Mouse (Mus musculus) lung, postnatal 0 days (tissue): Measurements from ENCODE around the gene Aaas. TPM values are rescaled to one million over a fixed set of nuclear protein-coding genes. Genes with fewer than 3 reads are reported as not detected.
A peak's percentile ranks its signal among the peaks of the same experiment; 100 is the strongest.

Experiments used
- ATAC-seq: fragments of 200-750 bp; cut with Nextera tagmentation; 2 replicates; pipeline ENCODE4 v1.8.0; 2017; ENCODE audit warnings: moderate library complexity
- DNase-seq: peaks from one replicate; pipeline ENCODE4 v3.0.0-alpha.2; 2016; ENCODE audit warnings: low spot score
- H3K27ac ChIP-seq: fragments of 300-500 bp; sonication (generic); 2 replicates; pipeline ENCODE4 v1.5.1; 2014; ENCODE audit warnings: antibody characterized with exemption, mild to moderate bottlenecking, low read length, mixed read lengths
- H3K27me3 ChIP-seq: fragments of 300-500 bp; sonication (generic); replicated peaks from 2 replicates; pipeline ENCODE4 v1.6.1; 2014; ENCODE audit warnings: low read length, mixed read lengths; ENCODE audit not compliant: insufficient read depth
- H3K36me3 ChIP-seq: fragments of 300-500 bp; sonication (generic); 2 replicates; pipeline ENCODE4 v1.6.1; 2014; ENCODE audit warnings: low read length, mixed read lengths; ENCODE audit not compliant: insufficient read depth
- H3K4me1 ChIP-seq: fragments of 300-500 bp; sonication (generic); 2 replicates; pipeline ENCODE4 v1.6.1; 2014; ENCODE audit warnings: antibody characterized with exemption, low read depth, low read length, mixed read lengths; ENCODE audit not compliant: insufficient read depth
- H3K4me2 ChIP-seq: fragments of 300-500 bp; sonication (generic); replicated peaks from 2 replicates; pipeline ENCODE4 v1.6.1; 2014; ENCODE audit warnings: low read depth, mild to moderate bottlenecking, low read length, moderate library complexity, mixed read lengths
- H3K4me3 ChIP-seq: fragments of 300-500 bp; sonication (generic); 2 replicates; pipeline ENCODE4 v1.5.1; 2014; ENCODE audit warnings: low read depth, low read length
- H3K9ac ChIP-seq: fragments of 300-500 bp; sonication (generic); replicated peaks from 2 replicates; pipeline ENCODE4 v1.6.1; 2014; ENCODE audit warnings: low read depth, mild to moderate bottlenecking
- H3K9me3 ChIP-seq: fragments of 300-500 bp; sonication (generic); 2 replicates; pipeline ENCODE4 v1.6.1; 2016; ENCODE audit warnings: low read length, mixed read lengths
- CTCF ChIP-seq: IDR thresholded peaks from 2 replicates; pipeline ENCODE4 v1.5.1; 2016; ENCODE audit warnings: antibody characterized with exemption, mild to moderate bottlenecking
- EP300 ChIP-seq: IDR thresholded peaks from 2 replicates; pipeline ENCODE4 v1.6.1; 2016; ENCODE audit warnings: antibody characterized with exemption, mild to moderate bottlenecking, control low read depth
- WGBS: fragments of 180-500 bp; shearing (Covaris S2); extraction: QIAGEN DNeasy Blood & Tissue Kit; methylation state at CpG from one replicate; pipeline ENCODE4 v1.1.7; 2014; 5-methylcytosine and 5-hydroxymethylcytosine counted together
- polyA plus RNA-seq: library from polyadenylated mRNA; unstranded; fragments of >200 nt; fragmentation: Nextera tagmentation; extraction: Ambion mirVana; gene quantifications from 2 replicates; pipeline ENCODE4 v1.2.1, GENCODE M21; 2015

The Aaas gene
- polyA plus RNA-seq, 1 experiment from 2014 or later: 16.2 TPM

DNA sequence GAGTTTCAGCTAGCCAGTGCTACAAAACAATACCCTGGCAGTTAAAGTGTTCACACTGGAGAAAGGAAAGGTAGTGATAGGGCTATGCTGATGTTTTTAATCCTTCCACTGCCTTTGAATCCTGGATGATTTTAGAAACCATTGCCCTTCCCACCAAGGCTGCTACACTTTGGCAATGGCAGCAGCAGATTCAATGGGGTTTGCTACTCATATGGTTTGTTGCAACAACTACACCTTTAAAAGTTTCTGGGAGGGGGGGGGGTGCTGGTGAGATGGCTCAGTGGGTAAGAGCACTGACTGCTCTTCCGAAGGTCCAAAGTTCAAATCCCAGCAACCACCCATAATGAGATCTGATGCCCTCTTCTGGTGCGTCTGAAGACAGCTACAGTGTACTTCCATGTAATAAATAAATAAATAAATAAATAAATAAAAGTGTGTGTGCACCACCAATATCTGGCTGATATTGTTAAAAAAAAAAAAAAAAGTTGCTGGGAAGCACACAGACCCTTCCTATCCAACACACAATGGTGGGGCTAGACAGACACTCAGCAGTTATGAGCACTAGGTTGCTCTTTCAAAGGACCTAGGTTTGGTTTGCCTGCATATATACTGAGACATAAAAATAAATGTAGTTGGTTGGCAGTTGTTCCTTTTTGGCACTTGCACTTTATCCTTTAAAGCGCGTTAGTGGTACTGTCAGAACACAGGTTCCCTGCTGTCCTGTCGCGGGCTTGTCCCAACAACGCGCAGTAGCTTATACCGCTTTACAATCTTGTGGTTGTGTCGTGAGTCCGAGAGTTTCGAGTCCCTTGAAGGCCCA lies 25.7 kb downstream of the Aaas start:
- 80% methylated on average over 12 of the region's 12 CpGs for WGBS
- Histone ChIP-seq H3K4me2 (0 out of 2 replicates have a peak overlapping the region, but pooled peaks have one; percentile 3), H3K36me3 (peaks cover 2% of the 10 kb centered on the region; the same call in 1 of the 2 replicates), H3K9me3 (no peaks in the 10 kb centered on the region), H3K27me3 (no peaks in the 10 kb centered on the region), H3K27ac (no peak overlapping the region), H3K9ac (no peak overlapping the region), H3K4me3 (no peak overlapping the region), H3K4me1 (no peaks in the 10 kb centered on the region; the same call in 1 of the 2 replicates)
- no peak for DNase-seq
- TF ChIP-seq EP300: no peak
- TF ChIP-seq CTCF: no peak
- no peak for ATAC-seq

DNA sequence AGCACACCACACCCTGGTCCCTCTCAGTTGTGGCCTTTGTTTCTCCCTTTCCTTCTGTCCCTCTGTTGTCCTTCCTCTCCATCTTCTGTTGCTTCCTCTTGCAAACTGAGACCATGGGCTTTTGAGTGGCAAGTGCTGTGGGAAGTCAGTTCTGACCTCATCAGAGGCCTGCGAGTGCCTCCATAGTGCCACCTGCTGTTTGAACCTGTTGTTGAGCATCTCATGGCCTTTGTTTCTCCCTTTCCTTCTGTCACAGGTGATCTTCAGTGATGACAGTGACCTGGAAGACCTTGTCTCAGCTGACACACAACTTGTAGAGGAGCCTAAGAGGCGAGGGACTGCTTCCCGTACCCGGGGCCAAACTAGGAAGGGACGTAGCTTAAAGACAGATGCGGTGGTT lies 34.3 kb downstream of the Aaas start:
- WGBS: 88% methylated on average over 6 of the region's 6 CpGs
- DNase-seq: peak; percentile 82
- H3K36me3 ChIP-seq: no peaks in the 10 kb centered on the region; the same call in 1 of the 2 replicates
- H3K27ac ChIP-seq: no peak overlapping the region
- H3K4me3 ChIP-seq: no peak overlapping the region
- no peaks in the 10 kb centered on the region for H3K27me3 ChIP-seq
- H3K4me2 ChIP-seq: no peak overlapping the region
- H3K9me3 ChIP-seq: no peaks in the 10 kb centered on the region
- TF ChIP-seq CTCF (peak; percentile 89), EP300 (no peak)
- peak; percentile 49; the same call in 1 of the 2 replicates for ATAC-seq
- no peak overlapping the region for H3K9ac ChIP-seq
- no peaks in the 10 kb centered on the region for H3K4me1 ChIP-seq

DNA sequence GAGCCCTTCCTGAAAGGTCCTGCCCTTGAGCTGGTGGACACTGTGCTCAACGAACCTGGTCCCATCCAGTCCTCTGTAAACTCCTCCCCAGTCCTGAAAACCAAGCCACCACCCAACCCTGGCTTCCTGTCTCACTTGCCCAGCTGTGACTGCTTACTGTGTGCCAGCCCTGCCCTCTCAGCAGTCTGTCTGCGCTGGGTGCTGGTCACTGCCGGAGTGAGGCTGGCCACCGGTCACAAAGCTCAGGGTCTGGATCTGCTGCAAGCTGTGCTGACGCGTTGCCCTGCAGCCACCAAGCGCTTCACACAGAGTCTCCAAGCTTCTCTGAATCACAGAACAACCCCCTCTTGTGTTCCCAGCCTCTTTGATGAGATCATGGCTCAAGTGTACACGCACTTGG lies 35.3 kb downstream of the Aaas start:
- Histone ChIP-seq H3K36me3 (no peaks in the 10 kb centered on the region; the same call in 1 of the 2 replicates), H3K9ac (no peak overlapping the region)

DNA sequence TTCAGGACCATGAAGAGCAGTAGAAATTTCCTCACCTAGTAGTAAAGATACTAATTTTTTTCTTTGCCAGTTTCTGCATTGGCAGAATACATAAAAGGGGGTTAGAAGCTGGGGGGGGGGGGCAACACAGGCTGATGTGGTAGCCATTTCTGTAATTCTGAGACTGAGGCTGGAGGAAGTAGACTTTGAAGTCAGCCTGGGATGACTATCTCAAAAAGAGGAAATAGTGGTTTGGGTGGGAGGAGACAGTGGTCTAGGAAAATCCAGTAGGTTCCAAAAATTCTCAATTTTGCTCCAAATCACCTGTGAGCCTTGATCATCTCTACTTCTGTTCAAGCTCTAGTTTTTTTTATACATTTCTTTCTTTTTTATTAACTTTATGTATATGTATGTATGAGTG lies 39.1 kb downstream of the Aaas start:
- H3K9ac ChIP-seq: no peak overlapping the region
- no peak overlapping the region for H3K27ac ChIP-seq

More for the DNA sequence above, 35.3 kb downstream of the Aaas start:
- no peak overlapping the region for H3K4me2 ChIP-seq
- H3K4me1 ChIP-seq: no peaks in the 10 kb centered on the region
- no peak overlapping the region for H3K4me3 ChIP-seq
- H3K9me3 ChIP-seq: no peaks in the 10 kb centered on the region
- DNase-seq (peak; percentile 35), ATAC-seq (peak; percentile 17; the same call in 1 of the 2 replicates)
- TF ChIP-seq CTCF: no peak
- TF ChIP-seq EP300: no peak
- 76% methylated on average over 8 of the region's 8 CpGs for WGBS
- no peaks in the 10 kb centered on the region for H3K27me3 ChIP-seq
- no peak overlapping the region for H3K27ac ChIP-seq

DNA sequence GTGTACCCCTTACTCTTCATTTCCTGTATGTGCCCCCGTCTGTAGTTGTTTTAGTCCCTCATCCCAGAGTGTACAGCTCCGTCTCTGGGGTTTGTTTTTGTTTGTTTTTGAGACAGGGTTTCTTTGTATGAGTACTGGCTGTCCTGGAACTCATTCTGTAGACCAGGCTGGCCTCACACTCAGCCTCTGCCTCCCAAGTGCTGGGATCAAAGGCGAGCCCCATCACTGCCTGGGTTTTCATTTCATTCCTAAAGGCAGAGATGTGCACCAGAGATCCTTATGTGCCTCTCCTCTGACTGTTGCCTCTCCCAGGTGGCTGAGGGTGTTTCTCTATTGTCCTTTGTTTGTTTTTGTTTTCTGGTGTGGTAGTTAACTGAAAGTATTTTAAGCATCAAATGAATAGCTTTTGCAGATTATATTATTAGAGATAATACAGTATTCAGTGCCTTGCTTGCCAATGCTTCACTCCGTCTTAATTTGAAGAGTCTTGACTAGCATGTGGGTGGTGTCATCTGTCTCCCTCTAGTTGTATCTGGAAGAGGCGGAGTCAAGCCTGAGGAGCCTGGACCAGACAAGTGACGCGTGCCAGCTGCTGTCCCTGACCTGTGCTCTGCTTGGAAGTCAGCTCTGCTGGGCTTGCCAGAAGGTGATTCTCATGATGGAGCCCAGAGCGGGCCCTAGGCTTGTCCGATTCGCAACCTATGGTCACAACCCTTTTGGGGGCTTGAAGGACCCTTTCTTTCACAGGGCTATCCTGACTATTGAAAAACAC lies 40.3 kb downstream of the Aaas start:
- ATAC-seq (peak; percentile 92), DNase-seq (peak; percentile 91)
- no peaks in the 10 kb centered on the region; the same call in 1 of the 2 replicates for H3K36me3 ChIP-seq
- no peaks in the 10 kb centered on the region for H3K9me3 ChIP-seq
- H3K4me2 ChIP-seq: no peak overlapping the region
- H3K4me1 ChIP-seq: no peaks in the 10 kb centered on the region
- H3K27ac ChIP-seq: peak overlapping the region; percentile 26; the same call in 1 of the 2 replicates
- no peaks in the 10 kb centered on the region for H3K27me3 ChIP-seq
- H3K4me3 ChIP-seq: no peak overlapping the region
- TF ChIP-seq CTCF: no peak
- TF ChIP-seq EP300: no peak
- no peak overlapping the region for H3K9ac ChIP-seq
- 58% methylated on average over 10 of the region's 10 CpGs for WGBS

More for the DNA sequence above, 39.1 kb downstream of the Aaas start:
- no peak for DNase-seq
- Histone ChIP-seq H3K4me2 (no peak overlapping the region), H3K9me3 (no peaks in the 10 kb centered on the region), H3K4me3 (no peak overlapping the region), H3K36me3 (no peaks in the 10 kb centered on the region; the same call in 1 of the 2 replicates), H3K27me3 (no peaks in the 10 kb centered on the region), H3K4me1 (no peaks in the 10 kb centered on the region)
- no peak for ATAC-seq
- TF ChIP-seq EP300: no peak
- TF ChIP-seq CTCF: no peak

DNA sequence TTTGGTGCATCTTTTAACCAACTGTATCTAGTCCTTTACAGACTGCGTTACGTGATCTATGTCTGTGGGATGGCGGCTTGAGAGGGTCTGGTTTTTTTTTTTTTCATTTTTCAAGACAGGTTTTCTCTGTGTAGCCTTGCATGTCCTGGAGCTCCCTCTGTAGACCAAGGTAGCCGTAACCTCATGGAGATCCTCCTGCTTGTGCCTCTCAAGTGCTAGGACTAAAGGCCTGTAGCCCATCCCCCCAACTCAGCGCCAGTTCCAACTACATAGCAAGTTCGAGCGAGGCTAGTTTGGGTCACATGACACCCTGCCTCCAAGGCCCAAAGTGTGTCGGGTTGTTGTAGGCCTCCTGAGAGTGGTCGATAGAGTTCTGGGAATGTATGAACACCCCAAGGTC lies 41.9 kb downstream of the Aaas start:
- 81% methylated on average over 9 of the region's 9 CpGs for whole genome bisulfite sequencing
- TF ChIP-seq EP300: no peak
- peak; percentile 17; the same call in 1 of the 2 replicates for TF ChIP-seq CTCF
- H3K36me3 ChIP-seq: no peaks in the 10 kb centered on the region; the same call in 1 of the 2 replicates
- no peak for ATAC-seq
- H3K4me3 ChIP-seq: no peak overlapping the region
- no peak overlapping the region for H3K27ac ChIP-seq
- no peaks in the 10 kb centered on the region for H3K27me3 ChIP-seq
- DNase-seq: no peak
- no peak overlapping the region for H3K9ac ChIP-seq
- H3K9me3 ChIP-seq: no peaks in the 10 kb centered on the region
- H3K4me2 ChIP-seq: no peak overlapping the region
- no peaks in the 10 kb centered on the region; the same call in 1 of the 2 replicates for H3K4me1 ChIP-seq
